Mouse (Mus musculus) stomach, postnatal 0 days (tissue): ENCODE measurements at regions not wholly inside any gene's neighbourhood (a gene's known extent, or its start where the extent isn't known, plus 50 kb on each side); places are given as distances from the start of the nearest gene placed in this dataset.

Experiments used
- CTCF ChIP-seq: IDR thresholded peaks from 2 replicates; pipeline ENCODE4 v1.5.1; 2016; ENCODE audit warnings: antibody characterized with exemption, low read depth, mild to moderate bottlenecking, moderate library complexity
- EP300 ChIP-seq: optimal IDR thresholded peaks from 2 replicates; pipeline ENCODE3; 2016; ENCODE audit warnings: antibody characterized with exemption

DNA sequence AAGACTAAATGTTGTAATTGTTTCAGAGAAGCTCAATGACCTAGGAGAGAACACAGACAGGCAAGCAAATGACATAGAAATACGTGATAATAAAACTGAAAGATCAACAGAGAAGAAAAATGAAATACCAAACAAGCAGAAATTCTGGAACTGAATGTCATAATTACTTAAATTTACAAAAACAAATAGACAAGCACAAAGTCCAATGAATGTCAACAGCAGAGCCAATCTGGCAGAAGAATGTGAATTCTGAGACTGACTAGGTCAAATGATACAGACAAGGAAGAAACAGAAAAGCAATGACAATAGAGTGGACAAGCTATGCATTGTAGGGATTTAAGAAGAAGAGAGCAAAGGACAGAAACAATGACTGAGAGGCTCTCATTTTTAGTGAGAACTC lies 143.1 kb upstream of the N4bp1 start:
- TF ChIP-seq CTCF (no peak), EP300 (no peak)
